Mouse (Mus musculus) hindbrain, postnatal 0 days (tissue): Measurements from ENCODE around the gene Hoxd11. TPM values are rescaled to one million over a fixed set of nuclear protein-coding genes. Genes with fewer than 3 reads are reported as not detected.

Source experiments
- ATAC-seq: fragments of 200-750 bp; cut with Nextera tagmentation; 2 replicates; pipeline ENCODE4 v1.8.0; 2017; ENCODE audit warnings: mild to moderate bottlenecking, moderate TSS enrichment, moderate library complexity
- DNase-seq: peaks from one replicate; pipeline ENCODE4 v3.0.0-alpha.2; 2015; ENCODE audit warnings: low spot score
- H3K27ac ChIP-seq: fragments of 300-500 bp; sonication (generic); 2 replicates; pipeline ENCODE4 v1.5.1; 2014; ENCODE audit warnings: mild to moderate bottlenecking
- H3K27me3 ChIP-seq: fragments of 300-500 bp; sonication (generic); 2 replicates; pipeline ENCODE4 v1.6.1; 2014; ENCODE audit warnings: low read length, mixed read lengths; ENCODE audit not compliant: insufficient read depth
- H3K36me3 ChIP-seq: fragments of 300-500 bp; sonication (generic); 2 replicates; pipeline ENCODE4 v1.6.1; 2014; ENCODE audit warnings: low read length, mixed read lengths; ENCODE audit not compliant: insufficient read depth
- H3K4me1 ChIP-seq: fragments of 300-500 bp; sonication (generic); 2 replicates; pipeline ENCODE4 v1.6.1; 2014; ENCODE audit warnings: antibody characterized with exemption, low read length, mixed read lengths; ENCODE audit not compliant: insufficient read depth
- H3K4me2 ChIP-seq: fragments of 300-500 bp; sonication (generic); 2 replicates; pipeline ENCODE4 v1.6.1; 2014; ENCODE audit warnings: low read depth, mild to moderate bottlenecking, low read length, moderate library complexity, mixed read lengths
- H3K4me3 ChIP-seq: fragments of 300-500 bp; sonication (generic); 2 replicates; pipeline ENCODE4 v1.5.1; 2014; ENCODE audit warnings: low read length
- H3K9ac ChIP-seq: fragments of 300-500 bp; sonication (generic); replicated peaks from 2 replicates; pipeline ENCODE4 v1.6.1; 2014; ENCODE audit warnings: mild to moderate bottlenecking, low read length, moderate library complexity, mixed read lengths
- H3K9me3 ChIP-seq: fragments of 300-500 bp; sonication (generic); 2 replicates; pipeline ENCODE4 v1.6.1; 2016; ENCODE audit warnings: low read length, mixed read lengths
- CTCF ChIP-seq: IDR thresholded peaks from 2 replicates; pipeline ENCODE4 v1.5.1; 2016; ENCODE audit warnings: antibody characterized with exemption, control low read depth, low read depth
- WGBS: fragments of 180-500 bp; shearing (Covaris S2); extraction: QIAGEN DNeasy Blood & Tissue Kit; methylation state at CpG from one replicate; pipeline ENCODE4 v1.1.7; 2014; 5-methylcytosine and 5-hydroxymethylcytosine counted together
- polyA plus RNA-seq: library from polyadenylated mRNA; unstranded; fragments of >200 nt; fragmentation: Nextera tagmentation; extraction: Ambion mirVana; gene quantifications from 2 replicates; pipeline ENCODE4 v1.2.1, GENCODE M21; 2015
- total RNA-seq: library from RNA; depleted of rRNA; stranded (reverse); fragments of >200 nt; gene quantifications from 2 replicates; pipeline ENCODE4 v1.2.3, GENCODE M21; 2014; rRNA removed

Hoxd11 gene
- total RNA-seq (not detected in 2 replicates), polyA plus RNA-seq (not detected in 2 replicates)

- TF ChIP-seq CTCF = no peak
- no peak for ATAC-seq
- Histone ChIP-seq H3K4me3 (no peak within 1 kb of the TSS), H3K36me3 (no peaks in the 10 kb centered on the region), H3K9me3 (no peaks in the 10 kb centered on the region), H3K27ac (no peak within 1 kb of the TSS), H3K4me2 (no peak within 1 kb of the TSS), H3K27me3 (peaks cover 96% of the 10 kb centered on the region), H3K4me1 (no peaks in the 10 kb centered on the region), H3K9ac (no peak within 1 kb of the TSS)
- WGBS = 2% methylated on average over 15 of the region's 15 CpGs
- DNase-seq = no peak
These were observed at the start of gene Hoxd11 for GRCm38 (mm10) chr2:74678891-74679595. Gene Hoxd11 (plus strand): TSS chr2:74679557.

- Histone ChIP-seq H3K9me3 (0 out of 2 replicates have a peak, but pooled peaks cover 2% of the 10 kb centered on the region), H3K4me1 (no peaks in the 10 kb centered on the region), H3K4me2 (no peak overlapping the region), H3K27ac (no peak overlapping the region), H3K9ac (no peak overlapping the region), H3K36me3 (no peaks in the 10 kb centered on the region), H3K4me3 (no peak overlapping the region), H3K27me3 (no peaks in the 10 kb centered on the region)
- no peak for TF ChIP-seq CTCF
- ATAC-seq = no peak
- WGBS = 72% methylated on average over 4 of the region's 4 CpGs
- no peak for DNase-seq
These were observed 43.9 kb upstream of the Hoxd11 start for GRCm38 (mm10) chr2:74635412-74635811.

GRCm38 (mm10) chr2:74642431-74642830, 36.9 kb upstream of the Hoxd11 start:
- Histone ChIP-seq H3K27ac (no peak overlapping the region), H3K4me2 (no peak overlapping the region), H3K9me3 (0 out of 2 replicates have a peak, but pooled peaks cover 2% of the 10 kb centered on the region), H3K4me3 (no peak overlapping the region), H3K27me3 (peaks cover 35% of the 10 kb centered on the region), H3K9ac (no peak overlapping the region), H3K36me3 (no peaks in the 10 kb centered on the region), H3K4me1 (no peaks in the 10 kb centered on the region)
- no peak for TF ChIP-seq CTCF
- no peak for ATAC-seq
- 63% methylated on average over 5 of the region's 5 CpGs for WGBS
- DNase-seq = no peak

DNA sequence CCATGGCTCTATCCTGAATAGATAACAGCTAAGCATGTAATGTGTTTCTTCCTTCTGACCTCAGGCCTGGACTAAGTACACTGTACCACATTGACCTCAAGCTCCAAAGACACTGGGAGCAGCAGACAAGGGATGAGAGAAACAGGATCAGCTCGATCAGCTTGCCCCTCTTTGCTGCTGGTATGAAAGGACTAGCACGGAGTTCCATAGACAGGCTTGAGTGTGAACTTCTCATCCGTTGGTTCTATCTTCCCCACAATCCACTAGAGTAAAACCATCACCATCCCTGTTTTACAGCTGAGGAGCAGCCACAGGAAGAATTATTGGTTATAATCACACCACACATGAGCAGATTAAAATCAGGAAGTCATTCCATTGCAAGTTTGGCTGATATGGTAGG, 33.7 kb upstream of the Hoxd11 start:
- TF ChIP-seq CTCF = no peak
- no peaks in the 10 kb centered on the region for H3K36me3 ChIP-seq
- H3K4me2 ChIP-seq = no peak overlapping the region
- peaks cover 62% of the 10 kb centered on the region for H3K27me3 ChIP-seq
- no peak overlapping the region for H3K27ac ChIP-seq
- ATAC-seq (no peak), DNase-seq (no peak)
- H3K9ac ChIP-seq = no peak overlapping the region
- 84% methylated on average over 3 of the region's 3 CpGs for WGBS
- no peaks in the 10 kb centered on the region for H3K9me3 ChIP-seq
- H3K4me1 ChIP-seq = no peaks in the 10 kb centered on the region
- no peak overlapping the region for H3K4me3 ChIP-seq

GRCm38 (mm10) chr2:74647082-74647864, 32.1 kb upstream of the Hoxd11 start:
- H3K9me3 ChIP-seq = no peaks in the 10 kb centered on the region
- no peaks in the 10 kb centered on the region for H3K36me3 ChIP-seq
- H3K27me3 ChIP-seq = peaks cover 77% of the 10 kb centered on the region
- TF ChIP-seq CTCF = no peak
- H3K4me1 ChIP-seq = no peaks in the 10 kb centered on the region
- H3K4me2 ChIP-seq = no peak overlapping the region
- ATAC-seq (no peak), DNase-seq (no peak)
- 15% methylated on average over 7 of the region's 7 CpGs for WGBS
- no peak overlapping the region for H3K9ac ChIP-seq
- H3K4me3 ChIP-seq = no peak overlapping the region
- no peak overlapping the region for H3K27ac ChIP-seq

DNA sequence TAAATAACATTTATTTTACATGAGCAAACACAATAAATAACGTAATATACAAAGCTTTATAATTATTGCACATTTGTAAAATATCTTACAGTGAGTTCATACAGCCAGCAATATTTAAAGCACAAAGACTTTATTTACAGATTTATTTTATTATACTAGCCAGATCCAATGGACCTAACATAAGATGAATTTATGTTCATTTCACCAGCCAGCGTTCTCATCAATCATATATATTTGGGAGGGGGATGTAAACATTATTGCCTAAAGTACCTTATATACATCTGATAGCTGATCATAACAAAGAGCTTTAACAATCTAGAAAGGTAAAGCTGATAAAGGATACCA, 26.4 kb upstream of the Hoxd11 start:
- Histone ChIP-seq H3K4me1 (no peaks in the 10 kb centered on the region), H3K9me3 (no peaks in the 10 kb centered on the region), H3K4me2 (no peak overlapping the region), H3K9ac (no peak overlapping the region), H3K4me3 (no peak overlapping the region), H3K36me3 (no peaks in the 10 kb centered on the region), H3K27ac (no peak overlapping the region), H3K27me3 (peaks cover 82% of the 10 kb centered on the region)
- 46% methylated on average over 2 of the region's 2 CpGs for WGBS
- DNase-seq = no peak
- no peak for ATAC-seq
- no peak for TF ChIP-seq CTCF
